Mouse (Mus musculus): Measurements from ENCODE around the gene Grhpr.

DNA sequence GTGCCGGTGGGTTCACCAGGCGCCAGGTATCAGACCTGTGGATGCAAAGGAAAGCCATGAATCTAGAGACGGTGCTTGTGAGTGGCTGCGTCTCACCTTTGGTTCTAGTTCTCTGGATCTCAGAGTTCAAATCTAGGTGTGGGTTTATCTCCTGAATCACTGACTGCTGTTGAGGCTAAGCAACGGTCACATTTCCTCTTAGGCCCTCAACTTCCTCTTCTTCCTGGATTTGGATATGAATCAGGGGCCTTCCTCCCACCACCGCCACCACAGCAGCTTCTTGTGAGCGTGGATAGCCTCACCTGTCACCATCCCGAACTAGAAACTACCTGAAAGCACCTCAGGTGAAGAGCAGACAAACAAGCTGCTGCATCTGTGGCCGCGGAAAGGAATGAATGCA lies 54.9 kb downstream of the Grhpr start:
- TF ChIP-seq CTCF (IDR thresholded peaks at IDR 0.05; ENCODE audit: low read depth), result no peak
- TF ChIP-seq EP300 (IDR thresholded peaks at IDR 0.05; ENCODE audit: low read depth), result no peak

Data from liver, embryonic 14.5 days (tissue).